Mouse (Mus musculus) adipocyte (in vitro differentiated cells): ENCODE data around the gene Zfr2.
"Not testable (repeated sequence)": the region's sequence is repeated elsewhere in the genome, so short reads cannot be mapped to it uniquely, and the experiment has no call there.

ENCODE experiments used
- DNase-seq: peaks from one replicate; pipeline ENCODE4 v3.0.0-alpha.2; 2016; ENCODE audit warnings: low spot score

Zfr2 gene

DNA sequence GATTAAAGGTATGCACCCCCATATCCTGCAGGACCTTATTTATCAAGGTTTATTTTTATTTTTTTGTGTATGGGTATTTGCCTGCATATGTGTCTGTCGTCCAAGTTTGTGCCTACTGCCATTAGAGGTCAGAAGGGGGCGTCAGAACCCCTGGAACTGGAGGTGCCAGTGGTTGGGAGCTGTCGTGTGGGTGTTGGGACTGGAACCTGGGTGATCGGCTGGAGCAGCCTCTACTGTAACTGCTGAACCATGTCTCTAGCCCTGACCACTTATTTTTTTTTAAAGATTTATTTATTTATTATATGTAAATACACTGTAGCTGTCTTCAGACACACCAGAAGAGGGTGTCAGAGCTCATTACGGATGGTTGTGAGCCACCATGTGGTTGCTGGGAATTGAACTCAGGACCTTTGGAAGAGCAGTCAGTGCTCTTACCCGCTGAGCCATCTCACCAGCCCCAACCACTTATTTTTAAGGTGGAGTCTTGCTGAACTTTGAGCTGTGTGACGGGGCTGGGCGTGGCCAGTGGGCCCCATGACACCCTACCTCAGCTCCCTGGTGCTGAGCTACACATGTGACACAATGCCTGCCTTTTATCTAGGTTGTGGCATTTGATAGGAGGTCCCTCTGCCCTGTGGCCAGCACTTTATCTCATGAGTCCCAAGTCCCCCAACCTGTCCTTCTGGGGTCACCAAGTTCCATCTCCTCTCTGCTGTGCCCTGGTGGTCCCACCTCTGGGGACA is 29.8 kb upstream of the Zfr2 start:
- DNase-seq: no peak

GRCm38 (mm10) chr10:81204137-81204536 is 28.8 kb upstream of the Zfr2 start:
- DNase-seq: no peak

GRCm38 (mm10) chr10:81210154-81210553 is 22.8 kb upstream of the Zfr2 start:
- no peak for DNase-seq

DNA sequence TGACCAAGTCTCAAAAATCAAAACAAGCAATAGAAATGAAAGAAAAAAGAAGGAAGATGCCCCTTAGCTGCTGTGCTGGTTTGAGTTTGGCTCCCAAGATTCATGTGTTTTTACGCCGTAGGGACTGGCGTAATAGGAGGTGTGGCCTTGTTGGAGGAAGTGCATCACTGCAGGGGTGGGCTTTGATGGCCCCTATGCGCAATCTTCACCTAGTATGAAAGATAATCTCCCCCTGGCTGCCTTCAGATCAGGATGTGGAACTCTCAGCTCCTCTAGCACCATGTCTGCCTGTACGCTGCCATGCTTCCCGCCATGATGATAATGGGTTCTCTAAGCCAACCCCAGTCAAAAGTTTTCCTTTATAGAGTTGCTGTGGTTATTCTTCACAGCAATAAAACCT is 16.7 kb upstream of the Zfr2 start:
- DNase-seq: no peak

DNA sequence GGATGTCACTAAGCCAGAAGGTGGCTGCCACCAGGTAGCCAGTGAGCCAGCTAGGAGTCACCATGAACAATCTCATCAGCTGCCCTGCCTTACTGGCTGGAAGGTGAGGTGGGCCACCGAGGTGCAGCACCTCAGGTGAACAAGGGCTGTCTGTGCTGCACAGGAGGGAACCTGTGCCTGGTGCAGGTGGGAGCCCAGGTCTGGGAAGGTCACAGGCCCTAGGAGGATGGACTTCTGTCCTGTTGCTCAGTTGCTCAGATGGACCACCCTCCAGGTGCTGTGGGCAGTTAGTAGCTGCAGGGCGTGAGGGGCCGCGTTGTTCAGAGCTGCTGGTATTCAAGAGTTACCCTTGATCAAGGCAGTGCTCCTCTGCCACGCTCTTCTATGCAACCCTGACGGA is 16.1 kb upstream of the Zfr2 start:
- DNase-seq: no peak

DNA sequence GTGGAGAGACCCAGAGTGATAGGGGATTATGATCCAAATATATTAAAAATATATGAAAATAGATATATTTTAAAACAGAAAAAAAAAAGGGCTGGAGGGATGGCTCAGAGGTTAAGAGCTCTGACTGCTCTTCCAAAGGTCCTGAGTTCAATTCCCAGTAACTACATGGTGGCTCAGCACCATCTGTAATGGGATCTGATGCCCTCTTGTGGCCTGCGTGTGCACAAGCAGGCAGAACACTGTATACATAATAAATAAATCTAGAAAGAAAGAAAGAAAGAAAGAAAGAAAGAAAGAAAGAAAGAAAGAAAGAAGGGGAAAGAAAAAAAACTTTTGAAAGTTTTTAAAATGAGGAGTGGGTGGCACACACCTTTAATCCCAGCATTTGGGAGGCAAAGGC is 15.7 kb upstream of the Zfr2 start:
- peak; percentile 30 for DNase-seq

DNA sequence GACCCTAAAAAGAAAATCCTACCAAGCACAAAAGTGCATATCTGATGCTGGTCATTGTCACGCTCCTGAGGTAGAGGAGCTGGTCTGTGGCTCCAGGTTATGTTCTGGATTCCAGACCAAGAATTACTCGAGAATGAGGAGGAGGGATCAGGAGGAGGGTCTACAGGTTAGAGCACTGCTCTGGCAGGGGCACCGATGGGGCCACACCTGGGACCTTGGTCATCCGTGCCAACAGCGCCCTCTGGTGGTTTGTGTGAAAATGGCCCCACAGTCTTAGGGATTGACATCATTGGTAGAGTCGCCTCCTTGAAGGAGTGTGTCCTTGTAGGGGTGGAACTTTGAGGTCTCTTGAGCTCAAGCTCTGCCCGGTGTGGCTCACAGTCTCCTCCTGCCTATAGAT is 15.0 kb upstream of the Zfr2 start:
- DNase-seq: peak; percentile 34

DNA sequence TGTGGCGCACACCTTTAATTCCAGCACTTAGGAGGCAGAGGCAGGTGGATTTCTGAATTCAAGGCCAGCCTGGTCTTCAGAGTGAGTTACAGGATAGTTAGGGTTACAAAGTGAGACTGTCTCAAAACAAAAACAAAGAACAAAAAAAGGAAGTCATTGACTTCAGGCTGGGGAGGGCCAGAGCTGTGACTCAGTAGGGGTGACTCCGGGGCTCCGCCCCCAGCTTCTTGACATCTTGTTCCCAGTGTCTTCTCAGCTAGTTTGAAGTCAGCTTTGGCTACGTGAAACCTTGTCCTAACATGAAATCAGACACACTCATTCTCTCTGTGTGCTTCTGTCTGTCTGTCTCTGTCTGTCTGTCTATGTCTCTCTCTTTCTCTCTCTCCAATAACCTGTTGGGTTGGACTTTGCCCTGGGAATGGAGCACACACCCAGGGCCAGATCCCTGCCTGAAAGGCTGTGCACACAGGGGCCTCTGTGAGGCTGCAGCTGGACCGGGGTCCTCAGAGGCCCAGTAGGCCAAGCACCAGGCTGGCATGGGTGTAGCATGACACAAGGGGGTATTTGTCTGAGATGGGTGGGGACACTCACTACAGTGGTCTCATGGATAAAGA is 11.4 kb upstream of the Zfr2 start:
- DNase-seq: no peak

DNA sequence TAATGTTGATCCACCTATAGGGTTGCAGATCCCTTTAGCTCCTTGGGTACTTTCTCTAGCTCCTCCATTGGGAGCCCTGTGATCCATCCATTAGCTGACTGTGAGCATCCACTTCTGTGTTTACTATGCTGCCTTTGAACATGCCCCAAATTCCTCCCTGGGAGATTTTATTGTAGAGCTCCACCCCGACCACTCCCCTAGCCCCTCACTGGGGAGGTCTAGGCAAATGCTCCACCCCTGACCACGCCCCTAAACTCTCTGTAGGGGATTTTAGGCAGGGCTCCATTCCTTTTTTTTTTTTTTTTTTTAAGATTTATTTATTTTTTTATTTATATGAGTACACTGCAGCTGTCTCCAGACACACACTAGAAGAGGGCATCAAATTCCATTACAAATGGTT is 9.2 kb upstream of the Zfr2 start:
- not testable (repeated sequence) for DNase-seq

DNA sequence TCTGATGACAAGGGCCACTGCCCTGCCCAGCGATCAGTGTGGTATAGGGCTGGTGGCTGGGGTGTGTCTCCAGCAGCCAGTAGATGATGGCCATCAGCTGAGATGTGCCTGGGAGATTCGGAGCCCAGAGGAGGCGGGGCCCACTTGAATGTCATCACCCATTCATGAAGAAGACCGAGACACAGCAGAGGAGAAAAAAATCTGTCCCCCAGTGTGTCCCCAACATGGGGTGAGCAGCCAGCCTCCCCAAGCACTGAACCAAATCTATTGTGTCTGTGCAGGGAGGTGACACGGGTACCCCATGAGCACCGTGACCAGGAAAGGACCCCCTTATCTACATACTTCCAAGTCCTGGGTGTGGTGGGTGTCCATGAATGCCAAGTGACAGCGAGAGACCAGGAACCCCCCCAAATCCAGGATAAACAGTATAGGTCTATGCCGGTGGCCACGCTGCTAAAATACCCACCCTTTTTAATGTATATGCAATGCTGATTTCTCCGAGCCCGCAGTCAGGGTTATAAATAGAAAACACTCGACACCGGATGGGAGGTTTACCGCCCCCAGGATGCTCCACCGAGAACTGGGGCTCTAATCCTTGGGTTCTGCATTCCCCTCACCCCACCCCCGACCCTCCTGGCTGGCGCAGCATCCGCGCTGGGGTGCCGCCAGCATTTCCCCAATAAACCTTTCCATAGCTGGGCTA is 3.1 kb upstream of the Zfr2 start:
- DNase-seq: no peak

DNA sequence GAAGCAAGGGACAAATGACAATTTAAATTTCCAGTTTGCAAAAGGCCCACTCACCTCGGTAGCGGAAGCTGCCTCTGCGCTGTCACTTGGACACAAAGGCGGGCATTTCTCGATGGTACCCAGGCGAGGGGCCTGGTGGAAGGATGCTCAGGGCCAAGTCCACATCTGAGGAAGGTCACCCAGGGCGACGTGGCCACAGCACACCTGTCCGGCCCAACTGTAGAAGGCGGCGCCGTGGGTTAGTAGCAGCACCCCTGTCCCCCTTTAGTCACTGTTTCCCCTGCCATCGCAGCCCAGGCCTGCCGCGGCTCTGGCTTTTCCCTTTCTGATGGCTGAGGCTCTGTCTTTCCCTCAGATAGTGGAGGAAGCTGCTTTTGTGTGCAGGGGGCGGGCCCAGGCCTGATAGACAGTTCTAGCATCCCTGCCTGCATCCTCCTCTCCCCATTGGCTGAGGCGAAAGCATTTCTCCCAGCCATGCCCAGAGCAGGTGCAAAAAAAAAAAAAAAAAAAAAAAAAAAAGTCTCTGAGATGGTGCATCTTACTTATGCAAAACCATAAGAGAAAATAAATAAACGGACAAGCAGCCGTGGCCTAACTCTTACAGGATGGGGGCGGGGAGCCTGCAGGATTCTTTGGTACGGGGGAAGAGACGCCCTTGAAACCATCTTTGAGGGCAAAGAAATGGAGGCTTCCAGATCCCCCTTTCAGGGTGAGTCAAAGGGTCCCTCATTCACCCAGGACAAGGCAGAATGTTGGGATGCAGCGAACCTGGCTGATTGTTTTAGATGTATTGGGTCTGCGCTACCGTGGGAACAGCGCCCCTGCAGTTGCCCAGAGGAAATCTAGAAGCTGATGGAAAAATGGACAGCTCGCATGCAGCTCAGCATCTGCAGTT is 2.3 kb upstream of the Zfr2 start, which contains the start of gene Atcay:
Gene Atcay (minus strand): TSS at position 396 of the 895 bp plus-strand sequence.
- no peak for DNase-seq

- no peak for DNase-seq
Observed at GRCm38 (mm10) chr10:81231436-81231835, 1.5 kb upstream of the Zfr2 start.

DNA sequence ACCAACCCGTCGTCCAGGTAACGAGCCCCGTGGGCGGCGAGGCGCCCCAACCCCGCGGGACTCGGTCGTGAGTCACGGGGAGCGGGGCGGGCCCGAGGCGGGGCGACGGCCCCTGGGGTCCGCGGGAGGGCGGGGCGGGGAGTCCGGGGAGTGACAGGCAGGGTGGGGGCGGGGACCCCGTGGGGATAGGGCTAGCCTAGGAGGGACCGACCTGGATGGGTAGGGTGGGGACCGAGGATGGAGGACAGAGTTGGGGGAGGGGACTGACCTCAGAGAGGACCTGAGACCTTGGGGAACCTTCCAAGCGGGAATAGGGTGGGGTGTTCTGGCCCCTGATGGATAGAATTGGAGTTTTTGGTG is 251 bp downstream of the Zfr2 start:
- no peak for DNase-seq

GRCm38 (mm10) chr10:81234206-81234605 is 1.3 kb downstream of the Zfr2 start:
- no peak for DNase-seq

DNA sequence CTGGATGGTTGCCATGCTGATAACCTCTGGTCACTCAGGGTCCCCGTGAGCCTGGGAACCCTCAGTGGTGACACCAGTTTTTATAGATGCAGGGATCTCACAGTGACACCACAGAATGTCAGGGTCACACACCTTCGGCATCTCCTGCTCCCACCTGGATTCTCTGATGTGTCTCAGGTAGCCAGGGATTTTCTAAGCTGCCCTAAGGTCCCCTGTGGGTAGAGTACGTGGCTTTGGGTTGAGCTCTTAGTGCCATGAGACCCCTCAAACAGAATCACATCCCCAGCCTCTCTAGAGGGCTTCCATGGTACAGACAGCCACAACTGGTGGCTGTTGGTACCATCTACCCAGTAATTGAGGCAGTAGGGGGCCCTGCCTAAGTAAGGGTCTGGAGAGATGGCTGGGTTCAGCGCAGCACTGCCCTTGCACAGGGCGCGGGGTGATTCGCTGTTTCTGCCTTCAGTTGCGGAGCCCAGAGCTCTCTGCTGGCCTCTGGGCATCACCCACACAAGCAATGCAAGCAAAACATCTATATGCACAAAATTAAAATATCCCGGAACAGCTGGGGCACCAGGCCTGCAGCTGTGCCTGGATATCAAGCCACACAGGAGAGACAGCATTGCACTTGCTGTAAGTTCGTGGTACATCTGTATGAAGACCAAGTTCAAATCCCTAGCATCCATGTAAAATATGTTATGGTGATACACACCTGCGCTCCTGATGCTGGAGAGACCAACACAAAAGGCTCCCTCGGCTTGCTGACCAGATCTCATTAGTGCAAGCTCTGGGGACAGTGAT is 3.7 kb downstream of the Zfr2 start:
- DNase-seq: no peak

DNA sequence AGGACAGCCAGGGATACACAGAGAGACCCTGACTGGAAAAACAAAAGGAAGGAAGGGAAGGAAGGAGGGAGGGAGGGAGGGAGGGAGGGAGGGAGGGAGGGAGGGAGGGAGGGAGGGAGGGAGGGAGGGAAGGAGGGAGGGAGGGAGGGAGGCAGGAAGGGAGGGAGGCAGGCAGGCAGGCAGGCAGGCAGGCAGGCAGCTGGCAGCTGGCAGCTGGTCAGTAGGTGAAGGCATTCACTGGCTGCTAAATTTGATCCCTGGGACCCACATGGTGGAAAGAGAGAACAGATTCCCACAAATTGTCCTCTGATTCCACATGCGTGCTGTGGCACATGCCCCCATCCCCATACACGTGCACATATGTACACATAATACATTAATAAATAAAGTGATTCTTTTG is 5.7 kb downstream of the Zfr2 start:
- no peak for DNase-seq

DNA sequence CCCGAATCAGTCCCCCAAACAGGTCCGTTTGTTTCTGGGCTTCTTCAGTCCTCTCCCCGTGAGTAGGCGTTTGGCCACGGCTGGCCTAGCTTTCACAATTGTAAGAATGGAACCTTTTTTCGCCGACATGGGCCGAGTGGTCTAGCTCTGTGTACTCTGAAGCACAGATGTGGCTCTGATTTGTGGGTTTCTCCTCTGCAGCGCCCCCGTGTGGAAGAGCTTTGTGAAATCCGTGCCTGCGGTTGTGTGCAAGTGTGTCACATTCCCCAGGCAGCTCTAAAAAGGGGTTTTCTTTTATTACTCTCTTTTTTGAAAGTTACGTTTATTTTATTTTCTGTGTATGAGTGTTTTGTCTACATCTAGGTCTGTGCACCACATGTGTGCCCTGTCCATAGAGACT is 7.9 kb downstream of the Zfr2 start:
- DNase-seq: peak; percentile 40

- no peak for DNase-seq
Observed at GRCm38 (mm10) chr10:81242021-81242420, 9.1 kb downstream of the Zfr2 start.

DNA sequence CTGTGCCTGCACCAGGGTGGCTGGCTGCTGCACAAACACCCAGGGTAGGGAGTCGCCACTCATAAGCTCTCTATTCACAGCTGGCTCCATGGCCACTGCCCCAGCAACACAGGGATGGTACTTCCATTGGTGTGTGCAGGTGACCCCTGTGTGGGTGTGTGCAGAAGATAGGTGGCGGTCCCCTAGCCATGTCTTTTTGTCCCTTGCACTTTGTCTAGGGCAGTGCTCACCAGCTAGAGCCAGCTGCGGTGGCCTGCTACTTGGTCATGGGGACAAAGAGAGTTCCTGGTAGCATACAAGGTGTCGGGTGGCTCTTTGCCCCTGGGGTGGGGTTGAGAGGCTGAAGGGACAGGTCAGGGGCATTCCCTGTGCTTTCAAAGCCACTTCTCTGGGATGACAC is 11.2 kb downstream of the Zfr2 start:
- no peak for DNase-seq

- no peak for DNase-seq
Observed at GRCm38 (mm10) chr10:81244595-81244994, 11.6 kb downstream of the Zfr2 start.

GRCm38 (mm10) chr10:81245166-81245565 is 12.2 kb downstream of the Zfr2 start:
- DNase-seq: no peak

- no peak for DNase-seq
Observed at GRCm38 (mm10) chr10:81247804-81248203, 14.8 kb downstream of the Zfr2 start.
